Mouse (Mus musculus) c-Kit-positive CD71-positive TER-119-negative erythroid progenitor cells, embryonic 14.5 days (primary cell): Measurements from ENCODE around the gene Ubxn10.

Experiments used
- DNase-seq: peaks from one replicate; pipeline ENCODE4 v3.0.0-alpha.2; 2013; ENCODE audit warnings: low read depth

Gene Ubxn10

DNA sequence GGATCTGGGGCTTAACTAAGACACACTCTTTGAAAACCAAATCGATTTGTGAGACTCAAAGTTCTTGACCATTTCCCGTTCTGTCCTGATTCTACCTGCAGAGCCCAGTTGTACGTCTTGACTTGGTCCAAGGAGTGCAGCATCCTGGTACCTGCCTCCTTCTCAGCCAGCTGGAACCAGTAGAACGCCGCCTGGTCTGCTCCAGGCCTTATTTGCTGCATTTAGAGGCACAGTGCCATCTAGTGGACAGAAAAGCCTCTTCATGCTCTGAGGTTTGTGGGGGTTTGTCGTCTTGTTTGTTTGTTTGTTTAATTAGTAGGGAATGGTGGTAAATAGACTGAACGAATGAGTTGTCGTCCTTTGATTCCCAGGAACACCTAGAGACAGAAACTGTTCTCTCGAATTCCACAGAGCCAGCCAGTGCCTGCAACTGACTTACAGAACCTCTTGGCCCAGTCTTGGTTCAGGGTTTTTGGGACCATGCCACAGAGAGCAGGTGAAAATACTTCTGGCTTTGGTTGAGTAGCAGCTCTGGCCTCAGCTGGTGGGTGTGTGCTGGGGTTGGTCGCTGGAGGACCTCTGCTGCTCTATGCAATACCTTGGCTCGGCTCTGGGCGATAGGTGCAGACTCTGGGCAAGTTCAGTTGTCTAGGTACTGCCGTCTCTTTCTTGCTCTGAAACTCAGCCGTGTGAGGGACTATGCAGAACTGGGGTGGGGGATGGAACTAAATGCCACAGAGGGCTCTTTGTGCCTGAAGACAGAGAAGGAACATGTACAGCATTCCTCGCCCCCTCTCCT, 36.6 kb downstream of the Ubxn10 start:
- DNase-seq = peak; percentile 13

DNA sequence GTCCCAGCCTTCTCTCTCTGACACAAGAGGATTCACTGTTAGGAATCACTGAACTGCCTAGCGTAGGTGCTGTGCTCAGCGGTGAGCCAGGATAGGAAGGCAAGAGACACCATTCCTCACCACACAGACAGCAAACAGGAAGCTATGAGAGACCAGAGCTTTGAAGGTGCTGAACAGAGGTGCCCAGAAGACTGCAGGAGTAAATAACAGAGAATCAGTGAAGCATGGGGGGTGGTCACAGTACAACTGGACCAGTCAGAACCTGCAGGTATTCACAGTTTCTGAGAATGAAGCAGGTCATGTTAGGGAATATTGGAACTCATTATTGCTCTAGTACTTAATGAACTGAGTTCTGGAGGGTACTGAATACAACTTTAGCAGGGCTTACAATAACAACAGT, 38.7 kb downstream of the Ubxn10 start:
- DNase-seq = no peak

DNA sequence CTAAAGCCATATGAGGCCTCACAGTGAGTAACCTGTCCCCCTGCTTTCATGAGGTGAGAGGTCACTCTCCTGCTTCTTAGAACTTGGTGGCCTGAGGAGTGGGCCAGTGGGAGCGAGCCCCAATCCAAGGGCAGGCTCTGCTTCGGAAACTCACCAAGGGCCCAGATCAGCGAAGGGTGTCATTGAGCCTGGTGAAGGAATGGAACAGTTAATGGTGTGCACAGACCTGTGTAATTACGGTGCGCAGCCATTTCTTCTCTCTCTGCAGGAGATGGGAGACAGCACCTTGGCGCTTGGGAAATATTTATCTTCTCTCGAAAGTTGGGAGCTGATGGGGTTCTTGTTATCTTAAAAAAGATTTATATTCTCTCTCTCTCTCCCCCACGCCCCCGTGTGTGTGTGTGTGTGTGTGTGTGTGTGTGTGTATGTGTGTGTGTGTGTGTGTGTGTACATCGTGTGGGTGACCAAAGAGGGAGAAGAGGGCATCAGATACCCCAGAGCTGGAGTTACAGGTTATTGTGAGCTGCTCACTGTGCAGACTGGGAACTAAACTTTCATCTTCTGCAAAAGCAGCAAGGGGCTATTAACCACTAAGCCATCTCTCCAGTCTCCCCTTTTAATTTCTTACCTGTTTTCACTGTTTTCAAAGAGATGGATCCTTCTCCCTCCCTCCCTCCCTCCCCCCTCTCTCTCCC, 39.7 kb downstream of the Ubxn10 start:
- no peak for DNase-seq

DNA sequence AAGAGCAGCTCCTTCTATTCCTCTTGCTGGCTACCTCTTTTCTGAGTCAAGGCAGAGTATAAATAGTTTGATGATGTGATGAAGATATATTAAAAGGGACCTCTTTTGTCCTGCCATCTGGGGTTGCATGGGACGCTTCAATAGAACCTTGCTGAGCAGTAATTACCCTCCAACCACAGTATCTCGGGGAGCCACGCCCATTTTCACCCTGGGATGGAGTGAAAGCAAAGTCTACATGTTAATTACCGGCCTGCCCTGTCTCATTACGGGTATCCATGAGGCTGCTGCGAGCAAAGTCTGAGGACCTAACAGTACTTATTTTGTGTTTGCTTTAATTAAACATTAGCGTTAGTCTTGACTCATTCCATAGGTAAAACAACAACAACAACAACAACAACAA, 40.2 kb downstream of the Ubxn10 start:
- DNase-seq = no peak

DNA sequence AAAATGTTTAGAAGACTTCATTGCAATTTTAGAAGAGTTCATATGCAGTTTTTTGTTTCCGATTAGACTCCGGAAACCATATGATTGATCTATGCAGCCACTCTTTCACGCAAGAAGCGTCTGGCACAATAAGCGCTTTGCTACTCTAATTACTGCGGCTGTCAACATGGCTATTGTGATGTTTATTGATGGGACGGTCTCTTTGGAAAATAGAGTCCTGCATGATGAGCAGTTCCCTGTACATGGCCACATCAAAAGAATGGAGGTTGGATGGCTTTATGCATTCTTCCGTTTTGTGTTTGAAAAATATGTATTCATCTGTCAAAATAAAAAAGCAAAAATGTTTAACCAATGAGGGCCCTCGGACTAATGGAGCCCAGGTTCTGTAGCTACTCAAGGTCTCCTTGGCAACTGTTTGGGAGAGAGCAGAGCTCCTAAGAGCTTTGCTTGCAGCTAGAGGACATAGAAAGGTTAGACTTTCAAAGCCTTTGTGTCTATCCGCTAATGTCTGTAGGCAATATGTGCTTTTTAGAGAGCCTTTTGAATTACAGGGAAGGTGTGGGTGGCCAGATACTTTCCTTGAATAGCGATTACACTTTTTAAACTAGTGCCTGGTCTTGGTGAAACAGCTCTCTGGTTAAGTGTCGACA, 43.8 kb downstream of the Ubxn10 start:
- no peak for DNase-seq

DNA sequence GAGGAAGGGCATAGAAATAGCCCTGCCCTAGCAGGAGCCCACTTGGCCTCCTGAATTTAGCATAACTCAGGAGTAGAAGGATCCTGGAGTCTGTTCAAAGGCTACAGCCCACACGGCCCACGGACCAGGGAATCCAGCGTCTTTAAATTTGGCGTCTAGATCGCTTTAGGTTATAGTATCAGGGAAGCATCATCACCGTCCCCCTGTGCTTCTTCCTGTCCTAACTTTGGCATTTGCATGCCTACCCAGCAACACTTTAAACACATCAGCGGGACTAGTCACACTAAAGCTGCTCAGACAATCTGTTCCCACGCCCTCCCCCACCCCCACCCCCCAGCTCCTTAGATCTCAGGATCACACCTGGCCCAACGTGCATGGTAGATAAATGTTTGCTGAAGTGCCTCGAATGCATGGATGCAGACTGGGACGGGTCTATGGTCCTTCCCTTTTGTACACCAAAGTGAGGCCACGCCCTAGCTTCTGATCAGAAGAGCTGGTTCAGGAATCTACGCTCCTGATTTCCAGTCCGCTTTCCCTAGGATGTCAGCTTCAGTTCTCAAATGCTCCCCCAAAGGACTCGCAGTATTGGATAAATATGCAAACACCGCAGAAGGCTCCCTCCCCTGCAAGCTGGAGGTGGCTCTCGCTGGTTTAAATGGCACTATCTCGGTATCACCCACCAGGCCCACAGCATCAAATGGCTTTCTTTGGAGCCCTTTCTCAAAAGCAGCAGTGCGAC, 45.4 kb downstream of the Ubxn10 start:
- no peak for DNase-seq

DNA sequence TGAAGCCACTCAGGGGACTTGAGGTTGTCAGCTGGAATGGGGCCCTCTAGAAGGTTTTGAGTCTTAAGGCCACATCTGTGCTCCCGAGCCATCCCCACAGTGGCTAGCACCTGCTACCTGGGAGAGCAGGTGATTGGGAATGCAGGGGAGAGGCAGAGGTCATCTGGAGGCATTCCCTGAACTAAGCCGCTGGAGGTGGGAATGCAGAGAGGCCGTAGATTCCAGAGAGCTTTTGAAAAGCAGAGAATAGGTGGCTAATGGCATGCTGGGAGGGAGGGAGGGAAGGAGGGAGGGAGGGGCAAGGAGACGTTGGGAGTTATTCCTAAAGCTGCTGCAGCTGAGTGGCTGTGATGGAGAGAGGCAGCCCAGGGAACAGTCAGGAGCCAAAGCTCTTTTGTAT, 46.4 kb downstream of the Ubxn10 start:
- no peak for DNase-seq

DNA sequence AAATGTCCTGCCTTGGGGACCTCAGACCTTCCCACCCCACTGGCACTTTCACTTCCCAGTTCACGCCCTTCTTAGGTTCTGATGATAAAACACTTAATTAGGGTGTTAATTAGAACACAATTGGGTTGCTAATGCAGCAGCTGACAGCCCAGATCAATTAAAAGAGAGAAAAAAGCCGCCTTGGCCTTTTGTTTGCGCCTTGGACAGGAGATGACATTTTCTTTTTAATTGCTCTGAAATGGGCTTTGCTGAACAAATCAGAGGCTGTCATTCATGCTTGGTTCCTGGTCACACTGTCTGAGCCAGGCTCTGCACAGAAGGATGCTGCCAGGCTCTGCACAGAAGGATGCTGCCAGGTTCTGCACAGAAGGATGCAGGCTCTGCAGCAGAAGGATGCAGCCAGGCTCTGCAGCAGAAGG, 47.9 kb downstream of the Ubxn10 start:
- DNase-seq = no peak

DNA sequence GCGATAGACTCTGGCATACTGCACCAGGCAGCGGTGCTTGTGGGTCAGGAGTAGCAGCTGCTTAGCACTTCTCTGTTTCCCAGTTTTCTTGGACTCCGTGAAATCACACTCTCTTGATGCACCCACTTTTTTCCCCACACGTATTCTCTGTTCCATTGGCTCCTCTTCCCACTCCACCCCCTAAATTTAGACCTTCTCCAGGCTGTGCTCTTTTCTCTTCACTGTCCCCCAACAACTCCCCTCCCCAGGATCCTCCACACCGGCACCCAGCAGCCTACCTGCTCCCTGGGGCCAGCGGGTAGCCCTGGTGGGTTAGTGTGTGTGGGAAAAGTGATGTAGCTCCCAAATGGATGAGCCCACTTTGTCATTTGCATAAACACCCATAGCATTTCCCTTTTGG, 51.2 kb downstream of the Ubxn10 start:
- DNase-seq = no peak

DNA sequence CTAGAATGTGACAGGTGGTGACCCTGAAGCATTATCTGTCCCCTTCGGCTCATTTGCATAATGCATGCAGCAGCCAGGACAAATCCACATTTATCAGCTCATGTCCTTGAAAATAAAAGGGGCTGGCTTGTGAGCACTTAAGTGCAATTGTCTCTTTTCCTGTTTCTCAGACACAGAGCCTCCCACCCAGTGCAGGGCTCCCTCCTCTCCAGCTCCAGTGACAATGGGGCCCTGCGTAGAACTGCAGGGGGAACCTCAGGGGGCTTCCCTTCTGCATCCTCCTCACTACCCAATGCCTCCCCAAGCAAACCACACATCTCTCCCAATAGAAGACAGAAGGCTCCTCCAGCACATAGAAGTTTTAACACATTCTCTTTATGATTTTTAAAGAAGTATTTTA, 54.2 kb downstream of the Ubxn10 start:
- no peak for DNase-seq

DNA sequence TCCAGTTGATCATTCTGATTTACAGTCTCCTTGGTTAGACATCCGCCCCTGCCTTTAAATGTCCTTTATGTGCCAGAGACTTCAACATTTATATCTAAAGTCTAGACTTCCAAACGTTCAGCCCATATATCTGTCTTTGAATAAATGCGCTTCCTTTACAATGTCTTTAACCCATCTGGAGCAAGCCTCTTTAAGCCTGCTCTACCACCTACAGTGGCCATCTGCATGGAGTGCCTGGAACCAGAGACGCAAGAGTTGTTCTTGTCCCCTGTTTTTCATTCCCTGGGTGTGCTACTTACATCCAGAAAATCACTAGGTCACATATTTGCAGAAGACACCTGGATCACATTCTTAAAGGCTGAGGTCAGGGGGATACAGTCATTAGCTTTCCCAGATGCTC, 56.8 kb downstream of the Ubxn10 start:
- DNase-seq = no peak

DNA sequence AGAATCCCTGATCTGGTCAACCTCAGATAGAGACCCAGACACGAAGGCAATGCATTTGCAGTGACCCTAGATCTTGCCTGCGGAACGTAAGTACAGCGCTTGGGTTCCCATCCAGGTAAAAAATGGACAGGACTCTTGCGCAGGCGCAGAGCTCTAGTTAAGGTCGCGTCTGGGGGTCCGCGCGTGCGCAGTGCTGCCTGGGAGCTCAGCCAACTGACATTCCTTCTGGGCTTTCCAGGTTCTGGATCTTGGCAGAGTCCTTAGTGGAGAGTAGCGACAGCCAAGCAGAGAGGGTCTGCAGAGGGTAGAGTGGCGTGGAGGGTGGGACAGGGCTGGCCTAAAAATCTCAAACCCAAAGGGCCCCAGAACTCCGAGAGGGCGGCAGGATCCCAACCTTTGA, 59.4 kb downstream of the Ubxn10 start:
- no peak for DNase-seq

DNA sequence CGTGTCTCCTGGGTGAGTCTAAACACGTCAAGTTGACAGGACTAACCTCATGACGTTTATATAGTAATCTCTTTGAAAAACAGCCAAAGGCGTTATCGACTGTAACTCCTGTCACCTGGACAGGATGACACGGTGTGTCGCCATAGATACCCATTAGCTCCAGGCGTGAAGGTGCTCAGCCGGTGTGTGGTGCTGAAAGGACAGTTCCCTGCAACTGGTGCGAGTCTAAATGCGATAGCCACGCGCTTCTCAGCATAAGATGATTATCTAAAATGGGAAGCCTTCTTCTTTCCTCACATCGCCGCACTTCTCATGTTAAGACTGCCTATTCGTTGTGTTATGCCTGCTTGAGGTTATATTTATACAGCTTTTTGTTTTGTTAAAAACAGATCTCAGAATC, 60.5 kb downstream of the Ubxn10 start:
- DNase-seq = peak; percentile 7

DNA sequence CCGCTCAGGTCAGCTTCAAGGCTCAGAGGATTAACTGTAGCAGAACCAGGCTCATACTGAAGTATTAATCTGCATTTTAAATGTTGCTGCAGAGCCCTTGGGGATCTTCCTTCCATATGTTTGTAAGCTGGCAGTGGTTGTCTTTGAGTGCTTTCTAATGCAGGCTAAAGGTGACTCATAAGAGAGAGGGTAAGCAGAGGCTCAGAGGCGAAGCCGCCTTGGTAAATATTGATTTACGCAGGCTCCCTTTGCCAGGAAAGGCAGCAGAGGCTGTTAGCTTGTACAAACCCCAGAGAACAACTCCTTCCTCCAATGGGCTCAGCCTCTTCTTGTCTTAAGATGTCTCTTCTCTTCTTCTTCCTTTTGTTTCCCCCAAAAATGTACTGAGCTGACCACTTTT, 64.8 kb downstream of the Ubxn10 start:
- DNase-seq = no peak

DNA sequence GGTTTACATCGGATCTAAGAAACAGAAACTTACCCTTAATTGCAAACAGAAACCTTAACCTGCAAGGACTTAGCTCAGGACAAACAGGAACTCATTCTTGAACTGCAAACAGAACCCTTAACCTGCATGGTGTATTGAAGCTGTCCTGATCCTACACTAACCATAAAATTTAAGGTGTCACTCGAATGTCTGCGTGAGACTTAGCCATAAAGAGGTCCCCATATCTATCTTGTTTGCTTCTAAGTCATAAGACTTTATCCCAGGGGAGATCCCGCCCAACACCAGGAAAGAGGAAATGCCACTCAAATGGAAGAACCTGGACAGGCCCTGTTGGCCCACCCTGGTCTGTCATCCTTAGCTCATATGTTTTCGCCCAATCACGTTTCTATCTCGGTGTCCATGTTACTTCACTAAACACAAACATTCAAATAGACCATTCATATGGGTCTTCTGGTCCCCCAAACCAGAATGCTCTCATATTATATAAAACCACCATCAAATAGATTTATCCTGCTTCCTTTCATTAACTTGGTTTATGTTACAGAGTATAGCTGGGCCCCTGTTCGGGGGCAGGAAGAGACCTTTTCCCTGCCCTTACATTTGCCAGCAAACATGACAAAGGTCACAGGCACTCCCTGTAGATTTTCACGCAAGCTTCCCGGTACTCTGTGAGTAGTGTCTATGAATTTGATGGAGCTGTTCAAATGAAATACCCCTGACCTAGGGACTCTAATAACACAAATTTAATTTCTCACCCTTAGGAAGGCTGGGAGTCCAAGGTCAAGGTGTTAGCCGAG, 66.7 kb downstream of the Ubxn10 start:
- DNase-seq = no peak

DNA sequence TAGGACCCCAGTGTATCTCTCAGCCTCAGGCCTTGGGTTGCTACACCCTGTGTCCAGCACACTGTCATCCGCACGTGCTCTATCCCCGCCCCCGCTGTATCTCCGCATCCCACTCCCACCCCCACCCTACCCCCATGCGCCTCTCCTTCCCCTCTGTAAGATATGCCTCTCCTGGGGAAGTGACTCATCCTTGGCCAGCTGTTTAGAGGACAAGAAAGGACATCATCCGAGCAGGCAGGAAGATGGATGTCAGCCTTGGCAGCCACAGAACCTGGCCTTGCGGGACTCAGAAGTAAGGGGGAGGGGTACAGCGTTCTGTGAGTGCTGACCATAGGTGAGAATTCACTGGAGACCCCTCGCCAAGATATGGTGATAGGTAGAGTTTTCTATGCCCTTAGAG, 70.4 kb downstream of the Ubxn10 start:
- no peak for DNase-seq

DNA sequence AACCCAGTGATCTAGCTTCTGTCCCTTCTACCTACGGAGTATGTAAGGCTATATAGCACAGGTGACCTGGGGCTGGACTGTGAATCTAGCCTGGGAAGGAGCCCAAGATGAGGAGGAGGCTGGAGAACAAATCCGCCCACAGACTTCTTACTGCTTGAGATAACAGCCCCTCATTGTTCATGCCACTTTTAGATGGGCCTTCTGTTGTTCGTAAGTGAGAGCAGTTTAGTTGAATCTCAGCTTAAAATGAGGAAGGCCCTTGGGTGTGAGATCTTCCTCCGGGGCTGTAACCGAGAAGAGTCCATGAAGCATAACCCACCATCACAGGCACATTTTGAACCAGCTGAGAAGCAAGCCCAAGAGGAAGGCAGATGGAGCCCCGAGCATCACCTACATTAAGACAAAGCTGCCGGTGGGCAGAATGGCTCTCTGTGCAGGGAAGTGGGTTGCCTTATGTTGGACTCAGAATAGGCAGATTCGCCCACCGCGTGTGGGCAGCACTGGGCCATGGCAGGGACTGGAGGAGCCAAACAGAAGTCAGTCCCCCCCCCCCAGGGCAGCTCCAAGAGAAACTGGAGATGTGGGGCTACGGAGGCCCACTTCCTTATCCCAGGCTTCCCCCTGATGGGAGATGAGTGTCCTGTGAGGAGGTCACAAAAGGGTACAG, 76.9 kb downstream of the Ubxn10 start:
- no peak for DNase-seq
